Mouse (Mus musculus) heart, embryonic 10.5 days (tissue): ENCODE measurements around the gene Spata13. TPM values are rescaled to one million over a fixed set of nuclear protein-coding genes. Genes with fewer than 3 reads are reported as not detected.

ENCODE experiments used
- DNase-seq: peaks from one replicate; pipeline ENCODE4 v3.0.0-alpha.2; 2017; ENCODE audit warnings: low spot score
- H3K27ac ChIP-seq: fragments of 300-500 bp; sonication (generic); 2 replicates; pipeline ENCODE4 v1.5.1; 2016; ENCODE audit warnings: mild to moderate bottlenecking
- H3K27me3 ChIP-seq: fragments of 300-500 bp; sonication (generic); 2 replicates; pipeline ENCODE4 v1.6.1; 2016; ENCODE audit warnings: mild to moderate bottlenecking; ENCODE audit not compliant: poor library complexity, insufficient read depth, severe bottlenecking
- H3K36me3 ChIP-seq: fragments of 300-500 bp; sonication (generic); 2 replicates; pipeline ENCODE4 v1.6.1; 2016; ENCODE audit warnings: mild to moderate bottlenecking, moderate library complexity
- H3K4me1 ChIP-seq: fragments of 300-500 bp; sonication (generic); 2 replicates; pipeline ENCODE4 v1.6.1; 2016; ENCODE audit warnings: mild to moderate bottlenecking
- H3K4me3 ChIP-seq: fragments of 300-500 bp; sonication (generic); 2 replicates; pipeline ENCODE4 v1.5.1; 2016; ENCODE audit warnings: mild to moderate bottlenecking, moderate library complexity
- H3K9me3 ChIP-seq: fragments of 300-500 bp; sonication (generic); 2 replicates; pipeline ENCODE4 v1.6.1; 2016; ENCODE audit warnings: mild to moderate bottlenecking, moderate library complexity
- WGBS: fragments of 180-500 bp; shearing (Covaris S2); methylation state at CpG from one replicate; pipeline ENCODE4 v1.1.7; 2016; 5-methylcytosine and 5-hydroxymethylcytosine counted together
- polyA plus RNA-seq: library from polyadenylated mRNA; unstranded; fragments of >200 nt; fragmentation: Nextera tagmentation; extraction: Ambion mirVana; gene quantifications from 2 replicates; pipeline ENCODE4 v1.2.1, GENCODE M21; 2016

The Spata13 gene
- polyA plus RNA-seq = 21.2 and 24.7 TPM in 2 replicates

- H3K9me3 ChIP-seq = no peaks in the 10 kb centered on the region
- WGBS = under 1% methylated on average over 50 of the region's 50 CpGs
These were observed at the start of gene Spata13 for GRCm38 (mm10) chr14:60633961-60634864. Spata13 (plus strand) TSS chr14:60634001.

GRCm38 (mm10) chr14:60586687-60587453, 46.9 kb upstream of the Spata13 start:
- Histone ChIP-seq H3K27me3 (no peaks in the 10 kb centered on the region), H3K9me3 (no peaks in the 10 kb centered on the region), H3K36me3 (no peaks in the 10 kb centered on the region), H3K4me1 (peaks cover 30% of the 10 kb centered on the region), H3K27ac (peak overlapping the region; percentile 59), H3K4me3 (no peak overlapping the region)
- WGBS = 44% methylated on average over 15 of the region's 15 CpGs
- no peak for DNase-seq

More at GRCm38 (mm10) chr14:60633961-60634864, at the start of gene Spata13:
- peaks cover 25% of the 10 kb centered on the region for H3K4me1 ChIP-seq
- H3K27ac ChIP-seq = peak within 1 kb of the TSS; percentile 85
- DNase-seq = peak; percentile 96
- no peaks in the 10 kb centered on the region for H3K36me3 ChIP-seq
- H3K4me3 ChIP-seq = peak within 1 kb of the TSS; percentile 80
- peaks cover 22% of the 10 kb centered on the region for H3K27me3 ChIP-seq

- Histone ChIP-seq H3K4me1 (peaks cover 43% of the 10 kb centered on the region), H3K9me3 (no peaks in the 10 kb centered on the region), H3K36me3 (no peaks in the 10 kb centered on the region), H3K4me3 (no peak overlapping the region), H3K27me3 (no peaks in the 10 kb centered on the region), H3K27ac (peak overlapping the region; percentile 69; the same call in 1 of the 2 replicates)
- 71% methylated on average over 2 of the region's 2 CpGs for WGBS
- DNase-seq = no peak
These were observed 44.8 kb upstream of the Spata13 start for GRCm38 (mm10) chr14:60589001-60589400.

DNA sequence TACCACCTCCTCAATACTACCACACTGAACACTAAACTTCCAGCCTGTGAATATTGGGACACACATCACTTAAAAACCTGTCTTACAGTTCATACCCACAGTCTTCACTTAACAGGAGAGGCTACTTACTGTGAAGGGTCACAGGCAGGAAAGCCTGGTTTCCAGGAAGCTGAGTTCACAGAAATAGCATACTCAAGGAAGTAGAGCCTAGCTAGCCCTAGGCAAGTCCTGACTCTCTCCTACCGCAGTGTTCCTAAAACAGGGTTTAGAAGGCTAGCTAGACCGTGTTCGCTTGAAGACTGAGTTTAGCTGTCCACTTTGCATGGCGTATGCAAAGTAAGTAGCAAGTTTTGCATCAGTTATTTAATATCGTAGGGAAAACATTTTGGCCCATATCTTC, 41.5 kb upstream of the Spata13 start:
- Histone ChIP-seq H3K4me1 (peaks cover 45% of the 10 kb centered on the region), H3K9me3 (no peaks in the 10 kb centered on the region), H3K4me3 (no peak overlapping the region), H3K27ac (no peak overlapping the region), H3K27me3 (no peaks in the 10 kb centered on the region), H3K36me3 (no peaks in the 10 kb centered on the region)
- 67% methylated on average over 5 of the region's 5 CpGs for WGBS
- no peak for DNase-seq

DNA sequence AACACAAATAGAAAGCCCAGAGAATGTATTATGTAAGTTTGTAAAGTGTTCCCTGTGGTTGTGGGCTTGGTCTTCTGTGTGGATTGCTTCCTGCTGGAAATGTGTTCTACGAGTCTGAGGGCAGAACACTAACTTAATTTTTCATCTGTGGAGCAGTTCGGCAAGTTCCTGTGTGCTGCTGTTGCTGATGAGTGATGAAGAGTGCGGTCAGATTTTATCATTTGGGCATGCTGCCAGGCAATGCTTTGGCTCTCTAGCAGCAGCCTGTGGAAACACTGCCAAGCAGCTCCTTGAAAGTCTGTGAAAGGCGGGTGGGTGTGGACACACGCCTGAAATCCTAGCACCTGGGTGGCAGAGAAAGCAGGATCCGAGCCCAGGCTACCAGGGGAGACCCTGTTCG, 41.0 kb upstream of the Spata13 start:
- Histone ChIP-seq H3K27ac (no peak overlapping the region), H3K4me3 (no peak overlapping the region), H3K27me3 (no peaks in the 10 kb centered on the region), H3K9me3 (no peaks in the 10 kb centered on the region), H3K4me1 (peaks cover 45% of the 10 kb centered on the region), H3K36me3 (no peaks in the 10 kb centered on the region)
- WGBS = 38% methylated on average over 7 of the region's 7 CpGs
- DNase-seq = no peak

GRCm38 (mm10) chr14:60597571-60597970, 36.2 kb upstream of the Spata13 start:
- Histone ChIP-seq H3K9me3 (no peaks in the 10 kb centered on the region), H3K27me3 (no peaks in the 10 kb centered on the region), H3K36me3 (no peaks in the 10 kb centered on the region), H3K4me1 (peaks cover 25% of the 10 kb centered on the region), H3K4me3 (no peak overlapping the region), H3K27ac (no peak overlapping the region)
- 5% methylated on average over 4 of the region's 4 CpGs for WGBS
- DNase-seq = no peak

- DNase-seq = no peak
- no peak overlapping the region for H3K4me3 ChIP-seq
- peaks cover 18% of the 10 kb centered on the region for H3K4me1 ChIP-seq
- no peaks in the 10 kb centered on the region for H3K9me3 ChIP-seq
- no peaks in the 10 kb centered on the region for H3K36me3 ChIP-seq
- WGBS = 68% methylated on average over 2 of the region's 2 CpGs
- H3K27me3 ChIP-seq = no peaks in the 10 kb centered on the region
- no peak overlapping the region for H3K27ac ChIP-seq
These were observed 34.8 kb upstream of the Spata13 start for GRCm38 (mm10) chr14:60599044-60599443.

DNA sequence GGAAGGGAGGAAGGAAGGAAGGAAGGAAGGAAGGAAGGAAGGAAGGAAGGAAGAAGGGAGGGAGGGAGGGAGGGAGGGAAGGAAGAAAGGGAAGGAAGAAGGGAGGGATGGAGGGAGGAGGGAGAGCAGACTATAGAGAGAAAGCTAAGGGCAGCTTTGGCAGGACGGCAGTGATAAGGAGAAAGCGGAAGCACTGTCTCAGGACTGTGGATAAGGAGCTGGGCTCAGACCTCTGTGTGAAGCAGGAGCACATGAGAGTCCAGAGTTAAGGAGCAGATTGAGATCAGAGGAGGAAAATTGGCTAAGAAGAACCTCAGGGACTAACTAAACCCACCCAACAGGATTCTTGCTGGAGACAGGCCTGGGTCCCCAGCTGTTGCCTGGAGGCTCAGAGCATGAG, 28.2 kb upstream of the Spata13 start:
- Histone ChIP-seq H3K4me1 (peaks cover 3% of the 10 kb centered on the region; the same call in 1 of the 2 replicates), H3K27me3 (no peaks in the 10 kb centered on the region), H3K27ac (no peak overlapping the region), H3K9me3 (no peaks in the 10 kb centered on the region), H3K4me3 (no peak overlapping the region), H3K36me3 (no peaks in the 10 kb centered on the region)
- DNase-seq = no peak
- WGBS = 11% methylated on average over 2 of the region's 2 CpGs

GRCm38 (mm10) chr14:60606194-60606593, 27.6 kb upstream of the Spata13 start:
- H3K4me3 ChIP-seq = no peak overlapping the region
- DNase-seq = no peak
- peaks cover 3% of the 10 kb centered on the region; the same call in 1 of the 2 replicates for H3K4me1 ChIP-seq
- no peak overlapping the region for H3K27ac ChIP-seq
- no peaks in the 10 kb centered on the region for H3K27me3 ChIP-seq
- H3K36me3 ChIP-seq = no peaks in the 10 kb centered on the region
- WGBS = 63% methylated on average over 4 of the region's 4 CpGs
- no peaks in the 10 kb centered on the region for H3K9me3 ChIP-seq

- Histone ChIP-seq H3K27ac (no peak overlapping the region), H3K36me3 (no peaks in the 10 kb centered on the region), H3K4me1 (peaks cover 3% of the 10 kb centered on the region; the same call in 1 of the 2 replicates), H3K4me3 (no peak overlapping the region), H3K9me3 (no peaks in the 10 kb centered on the region), H3K27me3 (no peaks in the 10 kb centered on the region)
- DNase-seq = no peak
- WGBS = 75% methylated on average over 4 of the region's 4 CpGs
These were observed 26.1 kb upstream of the Spata13 start for GRCm38 (mm10) chr14:60607743-60608142.

DNA sequence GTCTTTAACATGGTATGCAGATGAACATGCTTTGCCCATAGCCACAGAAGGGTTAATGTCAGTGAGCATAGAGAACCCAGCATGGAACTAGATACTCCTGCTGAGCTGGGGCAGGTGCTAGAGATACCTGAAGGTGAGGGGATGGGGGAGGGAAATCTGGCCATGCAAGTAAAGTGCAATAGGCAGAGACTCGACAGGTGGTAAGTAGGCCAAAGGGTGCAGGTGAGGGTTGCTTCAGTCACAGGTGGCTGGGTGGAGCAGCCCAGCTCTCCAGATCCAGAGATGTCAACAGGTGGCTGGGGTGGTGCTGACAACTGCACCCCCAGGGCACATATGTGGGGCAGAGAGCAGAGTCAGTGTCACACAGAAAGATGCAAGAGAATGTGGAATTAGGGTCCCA, 24.6 kb upstream of the Spata13 start:
- no peak for DNase-seq
- Histone ChIP-seq H3K27me3 (no peaks in the 10 kb centered on the region), H3K27ac (no peak overlapping the region), H3K9me3 (no peaks in the 10 kb centered on the region), H3K4me1 (peaks cover 3% of the 10 kb centered on the region; the same call in 1 of the 2 replicates), H3K4me3 (no peak overlapping the region), H3K36me3 (no peaks in the 10 kb centered on the region)
- 88% methylated on average over 1 of the region's 1 CpGs for WGBS

DNA sequence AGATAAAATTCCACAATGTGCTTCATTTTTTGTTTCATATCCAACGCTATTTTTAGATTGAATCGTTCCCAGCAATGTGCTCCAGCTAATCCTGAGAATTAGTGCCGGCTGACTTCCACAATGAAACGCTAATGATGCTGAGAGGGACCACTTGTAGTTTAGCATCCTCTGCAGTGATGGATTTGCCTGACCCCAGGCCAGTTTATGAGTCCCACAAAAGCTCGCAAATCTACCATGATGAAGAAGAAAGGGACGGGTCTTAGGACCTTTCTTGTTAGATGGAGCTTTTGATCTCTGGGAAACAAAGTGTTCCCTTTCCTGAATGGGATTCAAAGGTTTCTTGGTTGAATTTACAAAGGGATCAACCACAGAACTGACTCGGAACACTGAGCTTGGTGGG, 21.1 kb upstream of the Spata13 start:
- no peaks in the 10 kb centered on the region for H3K36me3 ChIP-seq
- no peak overlapping the region for H3K4me3 ChIP-seq
- no peaks in the 10 kb centered on the region for H3K27me3 ChIP-seq
- 67% methylated on average over 7 of the region's 7 CpGs for WGBS
- H3K9me3 ChIP-seq = no peaks in the 10 kb centered on the region
- H3K27ac ChIP-seq = no peak overlapping the region
- no peaks in the 10 kb centered on the region; the same call in 1 of the 2 replicates for H3K4me1 ChIP-seq
- DNase-seq = no peak

DNA sequence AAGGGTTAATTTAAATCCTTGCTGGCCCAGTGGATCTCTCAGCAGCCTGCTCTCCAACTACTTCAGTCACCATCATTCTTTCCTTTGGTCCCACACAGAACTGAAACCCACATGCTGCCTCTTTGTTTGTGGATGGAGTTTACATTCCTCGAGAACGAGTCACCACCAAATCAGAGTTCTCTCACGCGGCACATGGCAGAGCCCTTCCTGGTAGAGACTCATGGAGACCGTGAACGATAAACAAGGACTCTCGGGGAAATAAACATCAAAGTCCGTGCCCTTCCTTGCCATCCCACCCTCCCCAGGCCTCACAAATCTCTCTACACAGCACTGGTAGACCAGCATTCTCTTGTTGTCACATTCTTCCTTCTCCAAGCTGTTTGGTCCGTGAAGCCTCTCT, 12.7 kb upstream of the Spata13 start:
- Histone ChIP-seq H3K27me3 (no peaks in the 10 kb centered on the region), H3K27ac (no peak overlapping the region), H3K4me1 (0 out of 2 replicates have a peak, but pooled peaks cover 5% of the 10 kb centered on the region), H3K9me3 (no peaks in the 10 kb centered on the region), H3K4me3 (no peak overlapping the region), H3K36me3 (no peaks in the 10 kb centered on the region)
- WGBS = 43% methylated on average over 9 of the region's 9 CpGs
- DNase-seq = no peak
